22 mouse cellular contexts compared by ENCODE assay signal in genomic region chr6:119854156-119854555, GRCm38 (mm10). TPM values are rescaled to one million over a fixed set of nuclear protein-coding genes. Genes with fewer than 3 reads are reported as not detected.
DNase-seq lines count a peak whose midpoint lies in the region; ATAC-seq and TF ChIP-seq lines count a peak whose summit lies in the region.
"Had no signal": no experiment of that assay in that cellular context is flagged by ENCODE, and none has a peak within 500 bp of the region (broad histone marks: within the 10 kb centered on the region; RNA-seq: fewer than 3 reads in every experiment).

No protein-coding gene starts in this region.

- CTCF ChIA-PET in Patski (lab: Charles Lee): no interaction called here

- DNase-seq in 3T3-L1 (ENCODE audit: low read depth, low spot score) (peak; percentile 57), Patski (ENCODE audit: low read depth, low spot score) (no peak)
- peak; percentile 13 for DNase-seq in embryo, embryonic 11 days
- no peak for DNase-seq in hindbrain, postnatal 0 days (ENCODE audit: low spot score)
- no peak for DNase-seq in urinary bladder, postnatal 36 days (ENCODE audit: low spot score in 2 of 2)
- DNase-seq: adrenal gland, postnatal 25 days; cerebellum, adult 9-10 months; forebrain, postnatal 0 days; heart, postnatal 36 days; kidney, adult 8-10 months; kidney, postnatal 25 days; liver, embryonic 13.5 days; lung, adult 2 months; thymus, postnatal 36 days had no signal

- H3K9me3 ChIP-seq in ES-Bruce4 (replicated peaks; ENCODE audit: control insufficient read depth, insufficient read depth, low read length, poor library complexity, severe bottlenecking): no peaks in the 10 kb centered on the region
- no peaks in the 10 kb centered on the region for H3K9me3 ChIP-seq in hindbrain, postnatal 0 days (ENCODE audit: low read length)
- no peaks in the 10 kb centered on the region for H3K9me3 ChIP-seq in hindbrain, embryonic 13.5 days
- H3K9me3 ChIP-seq: embryonic facial prominence, embryonic 15.5 days; limb, embryonic 13.5 days; liver, embryonic 13.5 days; midbrain, embryonic 13.5 days; stomach, embryonic 15.5 days had no signal

- POLR2A ChIA-PET in Patski (lab: Charles Lee): interaction anchor here (0.7 kb wide), 1 partner anchor 56 kb away, joined by 3 read pairs; no protein-coding TSS in a partner anchor

- 38% methylated on average over 2 of the region's 2 CpGs for WGBS in hindbrain, postnatal 0 days
- WGBS in hindbrain, embryonic 13.5 days: 43% methylated on average over 2 of the region's 2 CpGs

- H3K36me3 ChIP-seq in ES-Bruce4 (ENCODE audit: control insufficient read depth, insufficient read depth, low read length, poor library complexity, severe bottlenecking): no peaks in the 10 kb centered on the region
- no peaks in the 10 kb centered on the region for H3K36me3 ChIP-seq in hindbrain, postnatal 0 days (ENCODE audit: insufficient read depth, low read length)
- no peaks in the 10 kb centered on the region for H3K36me3 ChIP-seq in hindbrain, embryonic 13.5 days
- H3K36me3 ChIP-seq: embryonic facial prominence, embryonic 15.5 days; limb, embryonic 13.5 days; liver, embryonic 13.5 days; midbrain, embryonic 13.5 days; stomach, embryonic 15.5 days had no signal

- ATAC-seq in Patski: peak; percentile 71
- no peak for ATAC-seq in hindbrain, postnatal 0 days
- ATAC-seq in hindbrain, embryonic 13.5 days (ENCODE audit: low FRiP score): no peak
- ATAC-seq: forebrain, postnatal 0 days; midbrain, embryonic 13.5 days had no signal

- H3K9ac ChIP-seq in ES-Bruce4 (ENCODE audit: low read depth, poor library complexity, severe bottlenecking): no peak overlapping the region
- H3K9ac ChIP-seq in hindbrain, postnatal 0 days (replicated peaks; ENCODE audit: low read length): no peak overlapping the region
- H3K9ac ChIP-seq in hindbrain, embryonic 13.5 days: no peak overlapping the region
- H3K9ac ChIP-seq: embryonic facial prominence, embryonic 15.5 days; forebrain, postnatal 0 days; hindbrain, embryonic 14.5 days; limb, embryonic 13.5 days; liver, embryonic 13.5 days; midbrain, embryonic 13.5 days; stomach, embryonic 15.5 days had no signal

- TF ChIP-seq CTCF in ES-Bruce4 (IDR thresholded peaks at IDR 0.05; ENCODE audit: low read depth, low read length) (no peak), Patski (IDR thresholded peaks at IDR 0.05) (no peak)
- no peak for TF ChIP-seq CTCF in hindbrain, postnatal 0 days (IDR thresholded peaks at IDR 0.05; ENCODE audit: low read depth)

- in situ Hi-C loops in Patski (cut with MboI; ENCODE audit: low pct_unique_long_range_greater_than_20kb): no loop called here

- H3K27ac ChIP-seq in ES-Bruce4 (ENCODE audit: insufficient read depth, low read length): peak overlapping the region; percentile 69
- H3K27ac ChIP-seq in hindbrain, postnatal 0 days: no peak overlapping the region
- H3K27ac ChIP-seq in hindbrain, embryonic 13.5 days: no peak overlapping the region
- H3K27ac ChIP-seq: embryonic facial prominence, embryonic 15.5 days; hindbrain, embryonic 14.5 days; limb, embryonic 13.5 days; liver, embryonic 13.5 days; midbrain, embryonic 13.5 days; stomach, embryonic 15.5 days had no signal

- no peak for TF ChIP-seq EP300 in ES-Bruce4 (IDR thresholded peaks at IDR 0.05; ENCODE audit: insufficient read depth, low read depth, low read length)

- H3K4me1 ChIP-seq in ES-Bruce4 (ENCODE audit: control insufficient read depth, insufficient read depth, low read length): no peaks in the 10 kb centered on the region
- H3K4me1 ChIP-seq in hindbrain, postnatal 0 days (ENCODE audit: insufficient read depth, low read length): peaks cover 4% of the 10 kb centered on the region; the same call in 1 of the 2 replicates
- peaks cover 8% of the 10 kb centered on the region for H3K4me1 ChIP-seq in hindbrain, embryonic 13.5 days (replicated peaks)
- H3K4me1 ChIP-seq: stomach, embryonic 15.5 days had no signal

- H3K4me3 ChIP-seq in ES-Bruce4 (ENCODE audit: low read depth, low read length): no peak overlapping the region
- H3K4me3 ChIP-seq in hindbrain, postnatal 0 days (ENCODE audit: low read length): no peak overlapping the region
- H3K4me3 ChIP-seq in hindbrain, embryonic 13.5 days: no peak overlapping the region
- H3K4me3 ChIP-seq: embryonic facial prominence, embryonic 15.5 days; limb, embryonic 13.5 days; liver, embryonic 13.5 days; midbrain, embryonic 13.5 days; stomach, embryonic 15.5 days had no signal

- H3K27me3 ChIP-seq in ES-Bruce4 (ENCODE audit: control insufficient read depth, insufficient read depth, low read length, poor library complexity, severe bottlenecking) (no peaks in the 10 kb centered on the region), Patski (no peaks in the 10 kb centered on the region)
- H3K27me3 ChIP-seq in hindbrain, postnatal 0 days (ENCODE audit: insufficient read depth, low read length): no peaks in the 10 kb centered on the region
- H3K27me3 ChIP-seq in hindbrain, embryonic 13.5 days: no peaks in the 10 kb centered on the region
- H3K27me3 ChIP-seq: embryonic facial prominence, embryonic 15.5 days; limb, embryonic 13.5 days; liver, embryonic 13.5 days; midbrain, embryonic 13.5 days; stomach, embryonic 15.5 days had no signal

- no peak overlapping the region for H3K4me2 ChIP-seq in hindbrain, postnatal 0 days (ENCODE audit: low read depth, low read length)
- H3K4me2 ChIP-seq in hindbrain, embryonic 13.5 days: no peak overlapping the region
- H3K4me2 ChIP-seq: embryonic facial prominence, embryonic 15.5 days; heart, embryonic 11.5 days; hindbrain, embryonic 14.5 days; limb, embryonic 13.5 days; liver, embryonic 13.5 days; midbrain, embryonic 13.5 days; stomach, embryonic 15.5 days had no signal

- no peak for TF ChIP-seq POLR2A in ES-Bruce4 (IDR thresholded peaks at IDR 0.05; ENCODE audit: insufficient read depth, low read length)

RNA-seq across cellular contexts. Expression of gene Erc1, which starts 6.2 kb away (rescaled TPM):
- polyA plus RNA-seq in ES-Bruce4 (2011; ENCODE audit: insufficient read depth, insufficient read length, low read depth, missing spikeins) (51.2 and 55.6 TPM in 2 replicates), Patski (2021) (23.3 TPM)
- 72.9 and 73.6 TPM in 2 replicates for total RNA-seq in hindbrain, postnatal 0 days (2014; rRNA removed)
- 50.5 and 51.4 TPM in 2 replicates for polyA plus RNA-seq in hindbrain, postnatal 0 days (2015; fragmentation: Nextera tagmentation; extraction: Ambion mirVana)
- polyA plus RNA-seq in hindbrain, embryonic 13.5 days (2015; fragmentation: Nextera tagmentation; extraction: Ambion mirVana): 44.3 and 44.9 TPM in 2 replicates

RNA-seq across cellular contexts. Expression of gene Rad52, which starts 48.3 kb away (rescaled TPM):
- polyA plus RNA-seq in ES-Bruce4 (2011; ENCODE audit: insufficient read depth, insufficient read length, low read depth, missing spikeins) (19.9 and 20.6 TPM in 2 replicates), Patski (2021) (23.8 TPM)
- total RNA-seq in hindbrain, postnatal 0 days (2014; rRNA removed): 26.6 and 28.3 TPM in 2 replicates
- 16.9 and 17.6 TPM in 2 replicates for polyA plus RNA-seq in hindbrain, postnatal 0 days (2015; fragmentation: Nextera tagmentation; extraction: Ambion mirVana)
- polyA plus RNA-seq in hindbrain, embryonic 13.5 days (2015; fragmentation: Nextera tagmentation; extraction: Ambion mirVana): 25.7 and 26.5 TPM in 2 replicates

Comparison
In these comparisons a context has a peak if more than half of its experiments do, and no peak if none do; other contexts are left out.
1. DNase-seq: peak in 3T3-L1 (single experiment) and embryo, embryonic 11 days (single experiment); none in Patski (single experiment), hindbrain, postnatal 0 days (single experiment) and urinary bladder, postnatal 36 days (0 of 2).